Mouse (Mus musculus): ENCODE measurements around the gene Gm20388.

- TF ChIP-seq POLR2A (IDR thresholded peaks at IDR 0.05; ENCODE audit: borderline replicate concordance, extremely low read depth, insufficient read depth, insufficient read length, poor library complexity, severe bottlenecking) (0 out of 2 replicates have a peak, but pooled peaks have one; percentile 7), CTCF (IDR thresholded peaks at IDR 0.05; ENCODE audit: borderline replicate concordance, extremely low read depth, insufficient read depth, insufficient read length) (no peak)
Measured at GRCm38 (mm10) chr8:122336251-122336910, 2425.7 kb downstream of the Gm20388 start.

Measured in brain, embryonic 14.5 days (tissue).